Mouse (Mus musculus): ENCODE results near the gene Chst11. TPM values are rescaled to one million over a fixed set of nuclear protein-coding genes. Genes with fewer than 3 reads are reported as not detected.

The Chst11 gene
- total RNA-seq, 4 experiments from 2014 or later: 2.1 to 3.1 (median 2.7) TPM

GRCm38 (mm10) chr10:83032559-83032958, 47.3 kb downstream of the Chst11 start:
- DNase-seq (ENCODE audit: low spot score): no peak

GRCm38 (mm10) chr10:83036340-83037045, 51.2 kb downstream of the Chst11 start:
- DNase-seq (ENCODE audit: low spot score): no peak

GRCm38 (mm10) chr10:83038166-83038565, 52.9 kb downstream of the Chst11 start:
- DNase-seq (ENCODE audit: low spot score): no peak

GRCm38 (mm10) chr10:83039414-83039813, 54.1 kb downstream of the Chst11 start:
- DNase-seq (ENCODE audit: low spot score): no peak

DNA sequence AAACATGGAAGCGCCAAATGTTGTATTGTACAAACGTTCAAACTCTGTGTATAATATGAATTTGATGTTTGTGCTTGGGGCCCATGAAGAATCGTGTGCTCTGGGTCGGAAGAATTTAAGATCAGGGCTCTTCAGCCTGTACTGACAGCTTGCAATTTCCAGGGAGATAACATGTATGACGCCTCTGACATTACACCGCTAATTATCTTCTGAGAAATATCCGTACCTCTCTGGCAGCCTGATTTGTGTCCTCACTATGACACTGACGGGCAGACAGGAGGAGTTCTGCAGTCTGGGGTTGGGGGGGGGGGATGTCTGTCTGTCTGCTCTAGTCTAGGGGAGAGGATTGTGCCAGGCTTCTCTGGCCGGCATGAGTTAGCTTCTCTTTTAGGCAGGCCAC, 56.6 kb downstream of the Chst11 start:
- DNase-seq (ENCODE audit: low spot score): no peak

- peak; percentile 77 for DNase-seq (ENCODE audit: low spot score)
Measured at GRCm38 (mm10) chr10:83042613-83043477, 57.5 kb downstream of the Chst11 start.

DNA sequence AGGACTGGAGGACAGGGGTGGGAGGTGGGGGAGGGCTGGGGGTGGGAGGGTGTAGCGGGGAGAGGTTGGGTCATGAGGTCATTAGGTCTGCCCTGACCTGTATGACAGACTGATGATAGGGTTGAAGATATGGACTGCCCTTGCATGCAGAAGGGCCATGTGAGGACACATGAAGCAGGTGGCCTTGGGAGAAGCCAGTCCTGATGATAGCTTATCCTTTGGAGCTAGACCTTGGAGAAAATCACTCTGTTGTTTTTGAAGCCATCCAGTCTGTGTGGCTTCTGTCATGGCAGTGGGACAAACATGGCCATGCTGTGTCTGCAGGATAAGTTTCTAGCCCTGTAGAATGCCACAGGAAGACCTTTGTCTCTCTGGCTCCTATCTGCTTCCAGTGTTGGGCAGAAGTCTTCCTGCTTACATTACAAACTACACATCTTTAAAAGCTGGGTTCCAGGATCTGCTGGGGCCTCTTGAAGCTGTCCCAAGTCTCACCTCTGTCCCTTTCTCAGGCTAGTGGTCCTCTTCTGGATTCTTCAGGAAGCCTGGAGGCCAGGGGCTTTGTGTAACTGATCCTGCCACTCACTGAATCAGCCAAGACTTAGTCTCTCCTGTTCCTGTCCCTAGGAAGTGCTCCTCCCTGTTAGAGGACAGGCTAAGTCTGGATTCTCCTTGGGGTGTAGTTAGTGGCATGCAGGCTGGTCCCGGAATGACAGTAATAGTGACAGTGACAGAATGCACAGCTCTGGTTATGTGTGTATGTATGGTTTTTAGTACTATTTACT, 58.4 kb downstream of the Chst11 start:
- DNase-seq (ENCODE audit: low spot score): no peak

DNA sequence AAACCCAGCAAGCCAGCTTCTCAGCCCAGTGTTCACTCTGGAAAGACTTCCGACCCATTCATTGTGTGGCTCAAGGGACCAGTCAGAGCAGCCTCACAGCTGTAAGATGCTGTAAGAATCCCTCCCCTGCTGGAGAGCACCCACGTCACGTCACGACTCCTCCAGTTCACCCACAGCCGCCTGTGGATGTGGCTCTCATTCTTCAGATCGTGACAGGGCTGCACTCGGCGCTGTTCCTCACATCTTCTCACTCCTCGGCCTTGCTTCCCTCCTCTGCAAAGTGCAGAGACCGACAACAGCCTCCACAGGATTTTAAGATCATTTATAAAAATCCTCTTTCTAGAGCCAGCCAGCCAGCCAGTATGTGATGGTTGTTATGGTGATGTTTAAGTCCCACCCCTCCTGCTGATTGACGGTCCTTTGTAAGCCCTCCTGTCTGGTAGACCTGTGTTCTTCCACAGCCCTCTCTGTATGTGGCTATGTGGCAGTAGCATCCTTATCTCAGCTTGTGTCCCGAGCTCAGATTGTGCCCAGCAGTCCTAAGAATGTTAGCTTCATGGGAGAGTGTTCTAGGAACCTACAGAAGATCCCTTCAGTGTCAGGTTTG, 64.0 kb downstream of the Chst11 start:
- no peak for DNase-seq (ENCODE audit: low spot score)

DNA sequence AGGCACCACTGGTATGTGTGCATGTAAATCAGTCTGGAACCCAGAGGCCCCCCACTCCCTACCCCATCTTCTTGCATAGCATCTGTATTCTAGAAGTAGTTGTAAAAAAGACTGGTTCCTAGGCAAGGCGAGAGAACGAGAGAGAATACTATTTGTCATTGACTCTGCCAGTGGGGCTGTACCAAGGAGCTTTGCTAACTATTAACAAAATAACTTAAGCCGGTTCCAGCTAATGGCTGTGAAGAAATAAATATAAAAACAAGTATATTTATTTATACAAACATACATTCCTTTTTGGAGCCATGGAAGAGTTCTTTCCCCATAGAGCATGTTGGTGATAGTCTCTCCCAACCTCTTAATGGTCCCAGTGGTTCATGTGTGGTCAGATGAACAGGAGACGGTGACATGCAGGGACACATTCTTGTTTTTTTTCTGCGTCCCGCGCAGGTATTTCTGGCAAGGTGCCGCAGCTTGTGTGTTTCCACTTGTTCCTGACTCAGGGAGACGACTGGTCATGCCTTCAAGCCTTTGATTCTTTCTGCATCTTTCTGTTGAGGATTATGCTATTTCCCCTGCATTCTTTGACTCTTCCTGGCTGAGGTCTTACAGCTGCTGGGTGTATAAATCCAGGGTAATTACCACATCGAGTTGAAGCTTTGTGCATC, 68.7 kb downstream of the Chst11 start:
- no peak for DNase-seq (ENCODE audit: low spot score)

DNA sequence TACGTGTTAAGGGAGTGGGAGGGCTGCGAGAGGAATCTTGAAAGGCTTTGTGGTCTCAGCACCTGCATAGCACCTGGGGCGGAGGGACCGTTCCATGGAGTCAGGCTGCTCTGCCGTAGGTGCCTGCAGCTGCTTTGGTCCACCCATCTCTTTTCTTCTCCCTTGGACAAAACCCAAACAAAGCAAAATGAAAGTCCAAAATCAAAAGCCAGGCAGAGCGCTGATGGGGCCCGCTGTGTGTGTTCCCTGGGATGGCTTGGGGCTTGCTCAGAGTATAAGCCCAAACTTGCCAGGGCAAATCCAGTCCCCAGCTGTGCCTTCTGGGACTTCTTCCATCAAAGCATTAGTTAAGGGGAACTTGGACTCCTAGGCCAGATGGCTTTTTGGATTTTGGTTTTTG, 71.0 kb downstream of the Chst11 start:
- DNase-seq (ENCODE audit: low spot score): no peak

GRCm38 (mm10) chr10:83056866-83057265, 71.6 kb downstream of the Chst11 start:
- no peak for DNase-seq (ENCODE audit: low spot score)

DNA sequence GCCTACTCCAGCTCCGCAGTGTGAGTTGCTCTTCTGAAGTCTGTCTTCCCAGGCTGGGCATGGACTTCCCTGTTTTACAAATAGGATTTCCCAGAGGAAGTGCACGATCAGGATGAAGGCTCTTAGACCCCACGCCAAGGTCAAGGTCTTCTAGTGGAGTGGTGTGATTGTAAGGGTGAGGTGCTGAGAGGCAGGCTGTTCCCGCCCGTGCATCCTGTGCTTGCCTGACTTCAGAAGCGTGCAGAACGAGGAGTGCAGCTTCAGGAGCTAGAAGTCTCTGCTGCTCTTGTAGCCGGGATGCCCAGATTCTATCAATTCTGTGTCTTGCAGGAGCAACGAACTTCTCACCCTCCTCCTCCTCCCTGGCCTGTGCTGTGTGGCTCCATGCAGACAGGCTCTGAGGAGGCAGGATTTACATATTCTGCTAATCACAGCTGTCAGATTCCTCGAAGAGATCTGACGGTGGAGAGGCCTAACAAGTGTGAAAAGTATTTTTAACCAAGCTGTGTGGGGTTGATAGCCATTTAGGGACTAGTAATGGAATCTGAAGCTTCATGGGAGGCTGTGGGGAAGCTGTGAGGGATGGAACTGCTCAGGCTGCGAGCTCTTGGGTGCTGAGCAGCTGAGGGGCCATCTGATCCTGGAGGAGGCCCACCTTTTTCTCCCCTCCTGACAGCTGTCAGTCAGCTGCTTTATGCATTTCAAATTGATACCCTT, 74.9 kb downstream of the Chst11 start:
- DNase-seq (ENCODE audit: low spot score): no peak

GRCm38 (mm10) chr10:83062315-83062714, 77.0 kb downstream of the Chst11 start:
- peak; percentile 38 for DNase-seq (ENCODE audit: low spot score)

GRCm38 (mm10) chr10:83064796-83065195, 79.5 kb downstream of the Chst11 start:
- no peak for DNase-seq (ENCODE audit: low spot score)

DNA sequence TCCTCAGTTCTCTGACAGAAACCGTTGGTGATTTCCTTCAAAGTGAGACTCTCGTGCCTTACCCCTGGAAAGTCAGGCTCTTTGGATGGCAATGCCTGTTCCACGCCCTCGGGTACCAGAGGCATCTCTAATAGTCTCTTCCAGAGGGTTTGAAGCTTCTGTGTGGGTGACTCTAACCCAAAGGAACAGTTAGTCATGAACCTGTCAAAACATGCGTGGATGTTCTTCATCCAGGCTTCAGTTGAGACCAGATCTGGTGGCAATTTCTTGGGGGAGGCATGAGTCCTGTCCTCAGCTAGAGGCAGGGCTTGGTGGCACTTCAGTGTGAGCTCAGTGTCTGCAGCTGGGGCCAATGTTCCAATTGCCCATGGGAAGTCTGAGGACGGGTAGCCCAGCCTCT, 80.9 kb downstream of the Chst11 start:
- DNase-seq (ENCODE audit: low spot score): no peak

GRCm38 (mm10) chr10:83067305-83067704, 82.0 kb downstream of the Chst11 start:
- no peak for DNase-seq (ENCODE audit: low spot score)

DNA sequence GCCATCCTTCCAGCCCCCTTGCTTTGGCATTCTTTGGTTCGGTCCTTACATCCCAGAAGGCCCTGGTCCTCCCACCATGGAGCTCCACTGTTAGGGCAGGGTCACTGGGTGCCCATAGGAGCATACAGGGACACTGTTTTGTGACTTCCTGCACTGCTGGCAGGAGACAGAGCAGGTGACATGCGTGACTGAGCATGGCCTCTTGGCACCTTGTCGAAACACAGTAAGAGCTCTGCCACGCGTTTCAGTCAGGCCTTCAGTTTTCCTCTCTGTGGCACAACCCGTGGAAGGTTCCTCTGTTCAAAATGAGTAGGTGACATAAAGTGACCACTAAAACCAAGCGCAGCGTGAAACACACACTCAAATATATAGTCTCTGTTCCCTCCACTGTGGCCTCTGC, 83.2 kb downstream of the Chst11 start:
- DNase-seq (ENCODE audit: low spot score): no peak

- DNase-seq (ENCODE audit: low spot score): peak; percentile 34
Measured at GRCm38 (mm10) chr10:83069791-83070190, 84.5 kb downstream of the Chst11 start.

DNA sequence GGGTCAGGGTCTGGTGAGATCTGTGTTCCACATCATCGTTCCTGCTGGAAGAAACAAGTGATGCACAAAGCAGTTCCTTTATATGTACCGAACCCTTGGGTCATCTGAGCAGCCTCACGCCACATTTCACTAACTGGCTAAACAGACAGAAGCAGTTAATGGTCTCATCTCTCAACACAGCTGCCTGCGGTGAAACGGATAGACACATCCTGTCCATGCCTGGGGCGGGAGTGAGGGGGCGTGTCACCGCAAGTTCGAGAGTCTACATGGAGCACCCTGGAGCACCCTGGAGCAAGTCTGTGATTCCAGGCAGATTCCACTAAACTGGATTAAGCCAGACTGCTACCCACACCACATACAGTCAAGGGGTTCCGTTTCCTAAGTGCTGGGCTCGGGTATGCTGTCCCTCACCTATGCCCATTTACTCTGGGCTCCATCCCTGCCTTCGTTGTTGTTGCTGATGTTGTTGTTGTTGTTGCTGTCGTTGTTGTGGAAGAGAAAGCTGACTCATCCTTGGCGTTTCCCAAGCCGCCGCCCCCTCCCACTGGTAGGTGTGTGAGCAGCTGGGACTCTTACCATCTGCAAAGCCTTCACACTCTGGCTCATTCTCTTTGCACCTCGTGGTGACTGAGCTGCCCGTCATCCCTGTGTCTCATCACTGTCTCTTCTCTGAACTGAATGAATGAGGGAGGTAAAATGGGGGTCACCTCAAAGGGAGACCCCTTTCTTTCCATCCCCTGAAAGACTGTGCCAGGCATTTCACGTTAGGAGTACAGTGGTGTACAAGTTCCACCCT, 86.7 kb downstream of the Chst11 start:
- DNase-seq (ENCODE audit: low spot score): no peak

GRCm38 (mm10) chr10:83073119-83073518, 87.8 kb downstream of the Chst11 start:
- no peak for DNase-seq (ENCODE audit: low spot score)

All from heart, adult 8-10 months (tissue).